Mouse (Mus musculus) stomach, postnatal 0 days (tissue): ENCODE measurements around the gene Sox6. TPM values are rescaled to one million over a fixed set of nuclear protein-coding genes. Genes with fewer than 3 reads are reported as not detected.

Experiments used
- ATAC-seq: fragments of 200-750 bp; cut with Nextera tagmentation; 2 replicates; pipeline ENCODE4 v1.8.0; 2017; ENCODE audit not compliant: low FRiP score, low TSS enrichment
- DNase-seq: peaks from one replicate; pipeline ENCODE4 v3.0.0-alpha.2; 2016; ENCODE audit warnings: low spot score
- H3K27ac ChIP-seq: fragments of 300-500 bp; sonication (generic); replicated peaks from 2 replicates; pipeline ENCODE4 v1.5.1; 2014; ENCODE audit warnings: mild to moderate bottlenecking, control low read depth
- H3K27me3 ChIP-seq: fragments of 300-500 bp; sonication (generic); 2 replicates; pipeline ENCODE4 v1.6.1; 2014; ENCODE audit warnings: low read length; ENCODE audit not compliant: control insufficient read depth, insufficient read depth
- H3K36me3 ChIP-seq: fragments of 300-500 bp; sonication (generic); 2 replicates; pipeline ENCODE4 v1.6.1; 2014; ENCODE audit warnings: low read length, mixed read lengths; ENCODE audit not compliant: control insufficient read depth, insufficient read depth
- H3K4me1 ChIP-seq: fragments of 300-500 bp; sonication (generic); replicated peaks from 2 replicates; pipeline ENCODE4 v1.6.1; 2014; ENCODE audit warnings: antibody characterized with exemption; ENCODE audit not compliant: control insufficient read depth, insufficient read depth
- H3K4me2 ChIP-seq: fragments of 300-500 bp; sonication (generic); replicated peaks from 2 replicates; pipeline ENCODE4 v1.6.1; 2014; ENCODE audit warnings: low read depth, mild to moderate bottlenecking, control low read depth, moderate library complexity
- H3K4me3 ChIP-seq: fragments of 300-500 bp; sonication (generic); 2 replicates; pipeline ENCODE4 v1.5.1; 2014; ENCODE audit warnings: low read depth, low read length, control low read depth
- H3K9ac ChIP-seq: fragments of 300-500 bp; sonication (generic); 2 replicates; pipeline ENCODE4 v1.6.1; 2014; ENCODE audit warnings: mild to moderate bottlenecking, low read length, control low read depth, mixed read lengths
- H3K9me3 ChIP-seq: fragments of 300-500 bp; sonication (generic); 2 replicates; pipeline ENCODE4 v1.6.1; 2016; ENCODE audit warnings: low read length; ENCODE audit not compliant: control insufficient read depth
- CTCF ChIP-seq: IDR thresholded peaks from 2 replicates; pipeline ENCODE4 v1.5.1; 2016; ENCODE audit warnings: antibody characterized with exemption, low read depth, mild to moderate bottlenecking, moderate library complexity
- EP300 ChIP-seq: optimal IDR thresholded peaks from 2 replicates; pipeline ENCODE3; 2016; ENCODE audit warnings: antibody characterized with exemption
- WGBS: fragments of 180-500 bp; shearing (Covaris S2); extraction: QIAGEN DNeasy Blood & Tissue Kit; methylation state at CpG from one replicate; pipeline ENCODE4 v1.1.7; 2014; 5-methylcytosine and 5-hydroxymethylcytosine counted together
- polyA plus RNA-seq: library from polyadenylated mRNA; unstranded; fragments of >200 nt; fragmentation: Nextera tagmentation; extraction: Ambion mirVana; gene quantifications from 2 replicates; pipeline ENCODE4 v1.2.1, GENCODE M21; 2015

Gene Sox6
- polyA plus RNA-seq, 1 experiment from 2014 or later = 28.7 TPM

- WGBS = 92% methylated on average over 2 of the region's 2 CpGs
- Histone ChIP-seq H3K4me2 (no peak overlapping the region), H3K9me3 (no peaks in the 10 kb centered on the region), H3K27ac (no peak overlapping the region), H3K9ac (no peak overlapping the region), H3K36me3 (no peaks in the 10 kb centered on the region), H3K4me1 (no peaks in the 10 kb centered on the region), H3K4me3 (no peak overlapping the region), H3K27me3 (no peaks in the 10 kb centered on the region)
- ATAC-seq (no peak), DNase-seq (no peak)
- TF ChIP-seq EP300 (no peak), CTCF (no peak)
Measured at GRCm38 (mm10) chr7:115463367-115463766, 575.2 kb downstream of the Sox6 start.

- TF ChIP-seq EP300 (no peak), CTCF (no peak)
- Histone ChIP-seq H3K4me1 (no peaks in the 10 kb centered on the region), H3K4me2 (no peak overlapping the region), H3K36me3 (no peaks in the 10 kb centered on the region), H3K9ac (no peak overlapping the region), H3K9me3 (no peaks in the 10 kb centered on the region), H3K4me3 (no peak overlapping the region), H3K27me3 (no peaks in the 10 kb centered on the region), H3K27ac (no peak overlapping the region)
- DNase-seq (no peak), ATAC-seq (peak; percentile 47; the same call in 1 of the 2 replicates)
- 30% methylated on average over 4 of the region's 4 CpGs for WGBS
Measured at GRCm38 (mm10) chr7:115462276-115462675, 576.3 kb downstream of the Sox6 start.

GRCm38 (mm10) chr7:115454988-115455387, 583.6 kb downstream of the Sox6 start:
- Histone ChIP-seq H3K27ac (no peak overlapping the region), H3K4me2 (no peak overlapping the region), H3K36me3 (no peaks in the 10 kb centered on the region), H3K9me3 (no peaks in the 10 kb centered on the region), H3K27me3 (no peaks in the 10 kb centered on the region), H3K4me3 (no peak overlapping the region), H3K4me1 (no peaks in the 10 kb centered on the region), H3K9ac (no peak overlapping the region)
- no peak for DNase-seq
- ATAC-seq = no peak
- TF ChIP-seq CTCF = no peak
- no peak for TF ChIP-seq EP300
- WGBS = 70% methylated on average over 5 of the region's 5 CpGs

GRCm38 (mm10) chr7:115453713-115454073, 584.9 kb downstream of the Sox6 start:
- no peak for ATAC-seq
- no peak for DNase-seq
- H3K27ac ChIP-seq = no peak overlapping the region
- H3K4me3 ChIP-seq = no peak overlapping the region
- TF ChIP-seq CTCF (no peak), EP300 (no peak)
- 70% methylated on average over 7 of the region's 7 CpGs for WGBS
- no peaks in the 10 kb centered on the region for H3K4me1 ChIP-seq
- no peaks in the 10 kb centered on the region for H3K9me3 ChIP-seq
- H3K27me3 ChIP-seq = no peaks in the 10 kb centered on the region
- H3K9ac ChIP-seq = no peak overlapping the region
- H3K4me2 ChIP-seq = no peak overlapping the region
- H3K36me3 ChIP-seq = no peaks in the 10 kb centered on the region

GRCm38 (mm10) chr7:115453042-115453712, 585.4 kb downstream of the Sox6 start:
- no peak overlapping the region for H3K4me3 ChIP-seq
- no peaks in the 10 kb centered on the region for H3K9me3 ChIP-seq
- no peak overlapping the region for H3K9ac ChIP-seq
- no peak for ATAC-seq
- WGBS = 35% methylated on average over 21 of the region's 21 CpGs
- DNase-seq = peak; percentile 54
- no peaks in the 10 kb centered on the region for H3K4me1 ChIP-seq
- TF ChIP-seq CTCF (peak; percentile 74), EP300 (no peak)
- H3K27me3 ChIP-seq = no peaks in the 10 kb centered on the region
- H3K27ac ChIP-seq = no peak overlapping the region
- H3K4me2 ChIP-seq = no peak overlapping the region
- H3K36me3 ChIP-seq = no peaks in the 10 kb centered on the region

- Histone ChIP-seq H3K9me3 (no peaks in the 10 kb centered on the region), H3K4me2 (no peak overlapping the region), H3K4me1 (no peaks in the 10 kb centered on the region), H3K36me3 (no peaks in the 10 kb centered on the region), H3K9ac (no peak overlapping the region), H3K4me3 (no peak overlapping the region), H3K27me3 (no peaks in the 10 kb centered on the region), H3K27ac (peak overlapping the region; percentile 1; the same call in 1 of the 2 replicates)
- ATAC-seq (peak; percentile 34; the same call in 1 of the 2 replicates), DNase-seq (peak; percentile 26)
- 34% methylated on average over 23 of the region's 23 CpGs for WGBS
- TF ChIP-seq EP300 = no peak
- TF ChIP-seq CTCF = no peak
Measured at GRCm38 (mm10) chr7:115450431-115451195, 588.0 kb downstream of the Sox6 start.
